Mouse (Mus musculus): ENCODE measurements around the gene Cdc42bpb. TPM values are rescaled to one million over a fixed set of nuclear protein-coding genes. Genes with fewer than 3 reads are reported as not detected.

Cdc42bpb gene
- total and polyA plus RNA-seq, 3 experiments, result 16.7 to 29.7 (median 25.4) TPM

DNA sequence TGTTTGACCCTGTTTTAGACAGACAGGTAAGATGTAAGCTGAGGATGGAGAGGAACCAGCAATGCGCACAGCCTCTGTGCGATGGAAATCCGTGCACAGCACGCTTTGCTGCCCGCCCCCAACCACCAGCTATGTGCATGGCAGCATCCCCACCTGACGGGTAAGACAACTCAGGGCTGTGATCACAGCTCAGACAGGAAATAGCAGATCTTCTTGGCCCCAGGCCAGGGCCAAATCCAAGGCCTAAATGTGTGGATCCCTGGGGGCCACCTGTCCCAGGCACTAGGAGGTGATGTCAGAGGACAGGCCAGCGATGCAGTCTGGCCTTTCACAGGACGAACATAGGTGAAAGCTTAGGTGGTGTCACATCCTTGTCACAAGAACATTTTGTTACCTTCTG is 21.3 kb downstream of the Cdc42bpb start:
- Histone ChIP-seq H3K9me3 (replicated peaks; ENCODE audit: low read length) (no peaks in the 10 kb centered on the region), H3K9ac (ENCODE audit: insufficient read depth, low read depth) (no peak overlapping the region), H3K4me3 (replicated peaks in 1 of 3; ENCODE audit: low read depth in 2 of 3, low read length in 2 of 3, poor library complexity in 1 of 3) (no peak overlapping the region), H3K79me2 (replicated peaks; ENCODE audit: control insufficient read depth, extremely low read depth, insufficient read depth, poor library complexity, severe bottlenecking) (no peaks in the 10 kb centered on the region), H3K27ac (ENCODE audit: insufficient read depth, low read depth) (no peak overlapping the region), H3K36me3 (replicated peaks in 1 of 2; ENCODE audit: control insufficient read depth in 1 of 2, insufficient read depth in 1 of 2, low read length in 1 of 2) (peaks cover 0 to 31% of the 10 kb centered on the region in 2 experiments), H3K4me2 (ENCODE audit: insufficient read depth, low read depth, poor library complexity, severe bottlenecking) (no peak overlapping the region), H3K4me1 (ENCODE audit: control insufficient read depth in 1 of 2, insufficient read depth in 2 of 2) (peaks cover 0 to 4% of the 10 kb centered on the region in 2 experiments; a peak in 1 of 4 replicates), H3K27me3 (replicated peaks) (no peaks in the 10 kb centered on the region)
- TF ChIP-seq ZC3H11A (IDR thresholded peaks at IDR 0.05; ENCODE audit: low read depth, low read length), result no peak
- no peak for TF ChIP-seq NRF1 (IDR thresholded peaks at IDR 0.05; ENCODE audit: low read depth, low read length)
- no peak for TF ChIP-seq CHD1 (IDR thresholded peaks at IDR 0.05; ENCODE audit: low read depth, low read length)
- no peak for TF ChIP-seq IRF4 (IDR thresholded peaks at IDR 0.05; ENCODE audit: low read depth, low read length)
- no peak for TF ChIP-seq ZMIZ1 (IDR thresholded peaks at IDR 0.05; ENCODE audit: low read depth, low read length)
- no peak for TF ChIP-seq JUN (IDR thresholded peaks at IDR 0.05; ENCODE audit: insufficient read depth, low read depth, low read length)
- TF ChIP-seq POLR2AphosphoS2 (IDR thresholded peaks at IDR 0.05; ENCODE audit: low read depth, low read length), result no peak
- no peak for TF ChIP-seq UBTF (IDR thresholded peaks at IDR 0.05; ENCODE audit: low read depth, low read length)
- no peak for TF ChIP-seq NELFE (IDR thresholded peaks at IDR 0.05; ENCODE audit: low read depth, low read length)
- TF ChIP-seq USF2 (conservative IDR thresholded peaks at IDR 0.05; ENCODE audit: low read depth, low read length), result no peak
- dilution Hi-C loops (cut with MboI; ENCODE audit: extremely low pct_ligation_motif_present, extremely low pct_unique_long_range_greater_than_20kb, low sequenced_read_pairs), result no loop called here
- in situ Hi-C loops (cut with MboI; ENCODE audit: low pct_ligation_motif_present, low pct_unique_long_range_greater_than_20kb, low sequenced_read_pairs), result no loop called here
- DNase-seq (ENCODE audit: extremely low read depth), result no peak

DNA sequence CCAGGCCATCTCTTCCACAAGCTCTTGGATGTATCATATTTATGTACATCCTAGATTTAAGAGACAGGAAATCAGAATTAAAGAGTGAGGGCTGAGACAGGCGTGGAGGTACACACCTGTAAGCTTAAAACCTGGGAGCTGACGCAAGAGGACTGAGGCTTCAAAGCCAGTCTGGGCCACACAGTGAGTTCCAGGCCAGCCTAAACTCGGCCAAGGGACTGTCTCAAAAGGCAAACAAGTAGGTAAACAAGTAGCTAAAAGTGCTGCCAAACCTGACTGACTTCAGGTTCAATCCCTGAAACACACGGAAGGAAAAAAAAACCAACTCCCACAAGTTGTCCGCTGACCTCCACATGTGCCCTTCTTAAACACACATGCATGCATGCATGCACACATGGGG is 23.4 kb downstream of the Cdc42bpb start:
- Histone ChIP-seq H3K79me2 (replicated peaks; ENCODE audit: control insufficient read depth, extremely low read depth, insufficient read depth, poor library complexity, severe bottlenecking) (no peaks in the 10 kb centered on the region), H3K27ac (ENCODE audit: insufficient read depth, low read depth) (no peak overlapping the region), H3K27me3 (replicated peaks) (no peaks in the 10 kb centered on the region), H3K4me1 (ENCODE audit: control insufficient read depth in 1 of 2, insufficient read depth in 2 of 2) (peaks cover 0 to 4% of the 10 kb centered on the region in 2 experiments; a peak in 1 of 4 replicates), H3K36me3 (replicated peaks in 1 of 2; ENCODE audit: control insufficient read depth in 1 of 2, insufficient read depth in 1 of 2, low read length in 1 of 2) (peaks cover 0 to 24% of the 10 kb centered on the region in 2 experiments), H3K4me3 (replicated peaks in 1 of 3; ENCODE audit: low read depth in 2 of 3, low read length in 2 of 3, poor library complexity in 1 of 3) (no peak overlapping the region), H3K9ac (ENCODE audit: insufficient read depth, low read depth) (no peak overlapping the region), H3K4me2 (ENCODE audit: insufficient read depth, low read depth, poor library complexity, severe bottlenecking) (no peak overlapping the region), H3K9me3 (replicated peaks; ENCODE audit: low read length) (no peaks in the 10 kb centered on the region)
- in situ Hi-C loops (cut with MboI; ENCODE audit: low pct_ligation_motif_present, low pct_unique_long_range_greater_than_20kb, low sequenced_read_pairs), result no loop called here
- no peak for DNase-seq (ENCODE audit: extremely low read depth)
- dilution Hi-C loops (cut with MboI; ENCODE audit: extremely low pct_ligation_motif_present, extremely low pct_unique_long_range_greater_than_20kb, low sequenced_read_pairs), result no loop called here
- TF ChIP-seq MAZ (IDR thresholded peaks at IDR 0.05; ENCODE audit: low read depth, low read length), result no peak
- TF ChIP-seq CTCF (conservative IDR thresholded peaks at IDR 0.05 in 1 of 2, IDR thresholded peaks at IDR 0.05 in 1 of 2; ENCODE audit: low read depth in 2 of 2, low read length in 2 of 2), result no peak
- no peak for TF ChIP-seq POLR2AphosphoS2 (IDR thresholded peaks at IDR 0.05; ENCODE audit: low read depth, low read length)
- TF ChIP-seq BHLHE40 (IDR thresholded peaks at IDR 0.05; ENCODE audit: low read depth, low read length), result no peak
- no peak for TF ChIP-seq IRF4 (IDR thresholded peaks at IDR 0.05; ENCODE audit: low read depth, low read length)
- no peak for TF ChIP-seq TCF12 (IDR thresholded peaks at IDR 0.05; ENCODE audit: low read depth, low read length)
- no peak for TF ChIP-seq PAX5 (IDR thresholded peaks at IDR 0.05; ENCODE audit: low read length)
- no peak for TF ChIP-seq CHD1 (IDR thresholded peaks at IDR 0.05; ENCODE audit: low read depth, low read length)
- no peak for TF ChIP-seq NRF1 (IDR thresholded peaks at IDR 0.05; ENCODE audit: low read depth, low read length)
- TF ChIP-seq MYC (IDR thresholded peaks at IDR 0.05; ENCODE audit: low read depth, low read length), result no peak
